Mouse (Mus musculus) MEL (cell line): ENCODE results near the gene Ispd. TPM values are rescaled to one million over a fixed set of nuclear protein-coding genes. Genes with fewer than 3 reads are reported as not detected.

Experiments
- DNase-seq: peaks from one replicate; pipeline ENCODE4 v3.0.0; 2011; ENCODE audit warnings: low read depth, low spot score
- H3K27ac ChIP-seq: 2 replicates; pipeline ENCODE4 v1.5.1; 2012; ENCODE audit warnings: low read depth, mild to moderate bottlenecking, control low read depth, low read length, moderate library complexity; ENCODE audit not compliant: control insufficient read depth
- H3K27me3 ChIP-seq, 2 experiments: fragments of 150-350 bp in 1 of 2; sonication (generic) in 1 of 2; 2 replicates each; pipeline ENCODE4 v1.6.1; 2012; ENCODE audit warnings: low read length in 2 of 2, mild to moderate bottlenecking in 2 of 2, improper control_type of control experiment in 1 of 2, moderate library complexity in 1 of 2; ENCODE audit not compliant: insufficient read depth in 2 of 2, control insufficient read depth in 1 of 2
- H3K36me3 ChIP-seq, 2 experiments: 2 replicates each; pipeline ENCODE4 v1.6.1; 2012 to 2014; ENCODE audit warnings: low read length in 2 of 2, improper control_type of control experiment in 1 of 2, inconsistent platforms in 1 of 2, mild to moderate bottlenecking in 1 of 2; ENCODE audit not compliant: insufficient read depth in 2 of 2, control insufficient read depth in 1 of 2
- H3K4me1 ChIP-seq, 2 experiments: fragments of 150-350 bp in 1 of 2; sonication (generic) in 1 of 2; 2 replicates each; pipeline ENCODE4 v1.6.1; 2012; ENCODE audit warnings: low read length in 2 of 2, improper control_type of control experiment in 1 of 2, mild to moderate bottlenecking in 1 of 2; ENCODE audit not compliant: insufficient read depth in 2 of 2, control insufficient read depth in 1 of 2
- H3K4me3 ChIP-seq, 2 experiments: fragments of 150-350 bp in 1 of 2; sonication (generic) in 1 of 2; 2 replicates each; pipeline ENCODE4 v1.5.1; 2012; ENCODE audit warnings: low read depth in 2 of 2, low read length in 2 of 2, mild to moderate bottlenecking in 2 of 2, moderate library complexity in 2 of 2, control low read depth in 1 of 2, improper control_type of control experiment in 1 of 2; ENCODE audit not compliant: control insufficient read depth in 1 of 2, insufficient read depth in 1 of 2
- H3K79me2 ChIP-seq: 2 replicates; pipeline ENCODE4 v1.6.1; 2012; ENCODE audit warnings: mild to moderate bottlenecking, low read length, moderate library complexity; ENCODE audit not compliant: control insufficient read depth, poor library complexity, insufficient read depth
- H3K9ac ChIP-seq: 2 replicates; pipeline ENCODE4 v1.6.1; 2012; ENCODE audit warnings: low read depth, mild to moderate bottlenecking, control low read depth, low read length, moderate library complexity; ENCODE audit not compliant: control insufficient read depth, poor library complexity, severe bottlenecking
- H3K9me3 ChIP-seq: fragments of 150-350 bp; sonication (generic); replicated peaks from 2 replicates; pipeline ENCODE4 v1.6.1; 2012; ENCODE audit warnings: mild to moderate bottlenecking, low read length, improper control_type of control experiment, moderate library complexity; ENCODE audit not compliant: insufficient read depth
- CHD1 ChIP-seq: IDR thresholded peaks from 2 replicates; pipeline ENCODE4 v1.6.1; 2012; ENCODE audit warnings: low read depth, mild to moderate bottlenecking, inconsistent platforms, low read length, improper control_type of control experiment
- CHD2 ChIP-seq: IDR thresholded peaks from 2 replicates; pipeline ENCODE4 v1.6.1; 2011; ENCODE audit warnings: low read length, improper control_type of control experiment
- ELF1 ChIP-seq: IDR thresholded peaks from 2 replicates; pipeline ENCODE4 v1.6.1; 2014; ENCODE audit warnings: low read depth, mild to moderate bottlenecking, inconsistent platforms, low read length, improper control_type of control experiment, moderate library complexity
- GATA1 ChIP-seq: IDR thresholded peaks from 2 replicates; pipeline ENCODE4 v1.6.1; 2011; ENCODE audit warnings: low read depth, low read length, improper control_type of control experiment
- HCFC1 ChIP-seq: IDR thresholded peaks from 2 replicates; pipeline ENCODE4 v1.6.1; 2012; ENCODE audit warnings: low read depth, mild to moderate bottlenecking, inconsistent platforms, low read length, improper control_type of control experiment, moderate library complexity
- JUND ChIP-seq: IDR thresholded peaks from 2 replicates; pipeline ENCODE4 v1.6.1; 2011; ENCODE audit warnings: low read depth, mild to moderate bottlenecking, improper control_type of control experiment, low read length
- MAFK ChIP-seq: IDR thresholded peaks from 2 replicates; pipeline ENCODE4 v1.6.1; 2011; ENCODE audit warnings: low read depth, mild to moderate bottlenecking, low read length, improper control_type of control experiment, borderline replicate concordance
- MAZ ChIP-seq: IDR thresholded peaks from 2 replicates; pipeline ENCODE4 v1.6.1; 2012; ENCODE audit warnings: low read depth, mild to moderate bottlenecking, inconsistent platforms, low read length, improper control_type of control experiment
- MXI1 ChIP-seq: IDR thresholded peaks from 2 replicates; pipeline ENCODE4 v1.6.1; 2011; ENCODE audit warnings: mild to moderate bottlenecking, low read depth, low read length, improper control_type of control experiment
- MYB ChIP-seq: IDR thresholded peaks from 2 replicates; pipeline ENCODE4 v1.6.1; 2011; ENCODE audit warnings: mild to moderate bottlenecking, low read depth, low read length, improper control_type of control experiment
- RAD21 ChIP-seq: IDR thresholded peaks from 2 replicates; pipeline ENCODE4 v1.6.1; 2011; ENCODE audit warnings: mild to moderate bottlenecking, low read depth, low read length, improper control_type of control experiment
- TBP ChIP-seq: IDR thresholded peaks from 2 replicates; pipeline ENCODE4 v1.8.0; 2011; ENCODE audit warnings: low read depth, low read length, improper control_type of control experiment
- TCF12 ChIP-seq: IDR thresholded peaks from 2 replicates; pipeline ENCODE4 v1.6.1; 2014; ENCODE audit warnings: low read depth, mild to moderate bottlenecking, inconsistent platforms, low read length, improper control_type of control experiment, moderate library complexity
- UBTF ChIP-seq: IDR thresholded peaks from 2 replicates; pipeline ENCODE4 v1.6.1; 2012; ENCODE audit warnings: low read depth, mild to moderate bottlenecking, inconsistent platforms, low read length, improper control_type of control experiment, moderate library complexity, borderline replicate concordance; ENCODE audit not compliant: insufficient read depth
- USF2 ChIP-seq, 2 experiments: IDR thresholded peaks; 2 replicates each; pipeline ENCODE4 v1.6.1; 2011 to 2012; ENCODE audit warnings: improper control_type of control experiment in 2 of 2, low read length in 2 of 2, borderline replicate concordance in 1 of 2, inconsistent platforms in 1 of 2, low read depth in 1 of 2, mild to moderate bottlenecking in 1 of 2; ENCODE audit not compliant: insufficient read depth in 1 of 2
- ZC3H11A ChIP-seq: IDR thresholded peaks from 2 replicates; pipeline ENCODE4 v1.6.1; 2012; ENCODE audit warnings: low read depth, mild to moderate bottlenecking, inconsistent platforms, low read length, improper control_type of control experiment
- ZKSCAN1 ChIP-seq: IDR thresholded peaks from 2 replicates; pipeline ENCODE4 v1.6.1; 2012; ENCODE audit warnings: low read depth, mild to moderate bottlenecking, inconsistent platforms, low read length, improper control_type of control experiment, moderate library complexity
- polyA plus RNA-seq, 2 experiments: library from polyadenylated mRNA; stranded (reverse) in 1 of 2; unstranded in 1 of 2; fragments of >175 nt in 1 of 2; fragments of >200 nt in 1 of 2; gene quantifications; 2 replicates each; pipeline versions ENCODE4 v1.2.1 to v1.2.4; 2012; ENCODE audit warnings: low replicate concordance in 2 of 2, low read depth in 1 of 2; ENCODE audit not compliant: insufficient read length in 2 of 2, insufficient read depth in 1 of 2, missing spikeins in 1 of 2
- total RNA-seq: library from RNA; depleted of rRNA; stranded (reverse); fragments of 300-350 nt; gene quantifications from 2 replicates; pipeline ENCODE4 v1.2.3, GENCODE M21; 2012

Ispd gene
- total and polyA plus RNA-seq, 3 experiments: 2.4 to 54.1 (median 2.8) TPM

DNA sequence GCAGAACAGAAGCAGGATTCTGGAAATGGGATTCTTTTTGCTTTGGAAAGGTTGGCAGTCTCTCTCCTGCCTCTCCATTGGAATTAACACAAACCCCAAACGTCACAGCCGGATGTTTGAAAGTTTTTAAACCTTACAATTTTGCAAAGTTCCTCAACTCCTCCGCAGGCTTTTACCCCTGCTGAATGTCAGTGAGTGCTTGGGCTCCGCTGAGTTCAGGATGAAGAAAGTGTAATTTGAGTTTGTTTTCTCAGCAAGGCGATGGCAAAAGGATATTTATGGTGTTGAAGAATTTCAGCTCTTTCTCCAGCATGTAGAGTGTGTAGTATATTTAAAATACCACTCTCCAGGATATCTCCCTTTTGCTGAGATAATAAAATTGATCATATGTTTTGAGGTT, 336.3 kb downstream of the Ispd start:
- H3K27me3 ChIP-seq: peaks cover 1 to 4% of the 10 kb centered on the region in 2 experiments; a peak in 3 of 4 replicates
- no peaks in the 10 kb centered on the region for H3K9me3 ChIP-seq
- DNase-seq: no peak
- TF ChIP-seq HCFC1: no peak
- no peak for TF ChIP-seq CHD2
- TF ChIP-seq UBTF: no peak
- TF ChIP-seq MAFK: no peak
- TF ChIP-seq ZKSCAN1: no peak
- TF ChIP-seq MXI1: no peak
- TF ChIP-seq TBP: no peak
- no peak for TF ChIP-seq MYB
- TF ChIP-seq JUND: no peak
- no peak for TF ChIP-seq ZC3H11A
- no peak for TF ChIP-seq USF2 (IDR thresholded peaks at IDR 0.05; ENCODE audit: borderline replicate concordance in 1 of 2, insufficient read depth in 1 of 2, low read depth in 1 of 2, low read length in 2 of 2)
- no peak for TF ChIP-seq GATA1
- TF ChIP-seq ELF1: no peak
- TF ChIP-seq TCF12: no peak
- no peaks in the 10 kb centered on the region for H3K4me1 ChIP-seq
- H3K36me3 ChIP-seq: no peaks in the 10 kb centered on the region
- H3K27ac ChIP-seq: no peak overlapping the region
- no peak overlapping the region for H3K4me3 ChIP-seq
- H3K9ac ChIP-seq: no peak overlapping the region
- no peaks in the 10 kb centered on the region for H3K79me2 ChIP-seq

DNA sequence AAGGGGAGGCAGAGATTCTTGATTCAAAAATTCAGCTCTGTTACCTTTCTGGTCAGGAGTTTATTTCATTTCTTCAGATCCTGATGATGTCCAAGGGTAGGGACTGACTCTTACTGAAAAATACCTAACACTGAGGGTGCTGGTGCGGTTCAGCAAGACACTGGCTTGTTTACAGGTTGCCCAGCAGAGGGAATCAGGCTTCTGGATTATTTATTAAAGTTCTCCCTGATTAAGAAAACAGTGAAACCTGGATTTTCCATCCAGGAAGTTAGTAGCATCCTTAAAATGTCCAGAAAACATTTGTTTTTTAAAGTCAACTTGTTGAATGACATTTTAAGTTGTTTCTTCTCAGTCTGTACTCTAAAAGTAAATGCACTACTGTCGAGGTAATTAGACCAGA, 337.2 kb downstream of the Ispd start:
- H3K36me3 ChIP-seq: no peaks in the 10 kb centered on the region
- H3K4me1 ChIP-seq: no peaks in the 10 kb centered on the region
- no peak overlapping the region for H3K4me3 ChIP-seq
- H3K79me2 ChIP-seq: no peaks in the 10 kb centered on the region
- H3K9ac ChIP-seq: no peak overlapping the region
- peaks cover 3 to 6% of the 10 kb centered on the region in 2 experiments; a peak in 3 of 4 replicates for H3K27me3 ChIP-seq
- TF ChIP-seq RAD21 (no peak), MAZ (no peak), CHD1 (no peak), MAFK (no peak)
- no peak for DNase-seq
- H3K27ac ChIP-seq: no peak overlapping the region
- H3K9me3 ChIP-seq: no peaks in the 10 kb centered on the region
